Mouse (Mus musculus): ENCODE data around the gene Gm20458.

The Gm20458 gene

GRCm38 (mm10) chr2:164499317-164499716 lies 38.5 kb downstream of the Gm20458 start:
- in situ Hi-C loops (cut with MseI, MboI), result no loop called here

DNA sequence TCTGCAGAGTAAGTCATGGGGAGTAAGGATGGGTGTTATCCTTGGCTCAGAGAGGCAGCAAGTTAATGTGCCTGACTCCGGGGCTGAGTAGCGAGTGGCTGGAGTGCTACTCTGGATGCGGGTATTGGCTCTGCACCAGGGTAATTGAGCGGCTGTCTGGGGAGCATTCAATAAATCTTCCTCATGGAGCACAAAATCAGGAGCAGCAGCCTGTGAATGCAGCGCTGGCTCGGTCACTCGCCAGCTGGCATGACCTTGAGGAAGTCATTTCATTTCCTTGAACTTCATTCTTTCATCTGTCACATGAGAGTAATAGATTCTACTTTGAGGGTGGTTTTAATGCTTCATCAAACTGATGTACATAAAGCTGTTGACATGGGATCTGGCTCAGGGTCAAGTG lies 39.7 kb downstream of the Gm20458 start:
- in situ Hi-C loops (cut with MseI, MboI), result no loop called here

DNA sequence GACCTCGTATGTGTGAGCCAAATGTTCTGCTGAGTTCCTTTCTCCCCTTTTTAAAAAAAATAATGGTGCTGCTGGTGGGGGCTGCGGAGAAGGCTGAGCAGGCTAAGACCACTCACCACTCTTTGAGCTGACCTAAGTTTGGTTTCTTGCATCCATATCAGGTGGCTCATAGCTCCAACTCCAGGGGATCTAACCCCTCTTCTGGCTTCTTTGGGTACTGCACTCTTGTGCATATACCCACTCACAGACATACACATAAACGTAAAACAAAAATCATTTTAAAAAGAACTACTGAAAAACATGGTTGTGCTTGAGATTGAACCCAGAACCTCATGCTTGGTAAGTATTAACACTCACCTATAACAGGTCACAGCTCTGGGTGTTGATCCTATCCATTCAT lies 44.2 kb downstream of the Gm20458 start:
- in situ Hi-C loops (cut with MseI, MboI), result no loop called here

DNA sequence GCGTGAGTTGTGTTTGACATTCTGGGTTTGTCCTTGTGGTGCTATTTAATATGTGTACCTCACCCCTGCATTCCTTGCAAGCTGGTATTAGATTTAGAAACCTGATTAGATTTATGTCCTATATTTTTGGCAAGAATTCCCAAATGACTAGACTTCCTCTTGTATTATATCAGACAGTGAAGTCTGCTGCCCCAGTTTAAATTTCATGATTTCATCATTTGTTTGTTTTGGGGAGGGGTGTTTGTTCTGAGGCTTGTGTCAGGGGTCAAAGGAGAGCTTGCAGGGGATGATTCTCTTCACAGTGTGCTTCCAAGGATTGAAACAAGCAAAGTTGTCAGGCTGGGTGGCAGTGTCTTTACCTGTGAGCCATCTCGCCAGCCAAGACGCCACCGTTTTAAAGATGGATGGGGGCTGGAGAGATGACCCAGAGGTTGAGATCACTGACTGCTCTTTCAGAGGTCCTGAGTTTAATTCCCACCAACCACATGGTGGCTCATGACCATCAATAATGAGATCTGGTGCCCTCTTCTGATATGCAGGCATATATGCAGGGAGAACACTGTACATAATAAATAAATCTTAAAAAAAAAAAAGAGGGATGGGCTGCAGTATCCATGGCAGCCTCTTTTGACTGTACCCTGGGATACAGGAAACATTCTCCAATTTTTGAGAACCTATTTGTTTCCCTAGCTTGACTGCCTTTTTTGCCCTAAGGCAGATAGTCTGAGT lies 45.0 kb downstream of the Gm20458 start:
- in situ Hi-C loops (cut with MseI, MboI), result no loop called here

DNA sequence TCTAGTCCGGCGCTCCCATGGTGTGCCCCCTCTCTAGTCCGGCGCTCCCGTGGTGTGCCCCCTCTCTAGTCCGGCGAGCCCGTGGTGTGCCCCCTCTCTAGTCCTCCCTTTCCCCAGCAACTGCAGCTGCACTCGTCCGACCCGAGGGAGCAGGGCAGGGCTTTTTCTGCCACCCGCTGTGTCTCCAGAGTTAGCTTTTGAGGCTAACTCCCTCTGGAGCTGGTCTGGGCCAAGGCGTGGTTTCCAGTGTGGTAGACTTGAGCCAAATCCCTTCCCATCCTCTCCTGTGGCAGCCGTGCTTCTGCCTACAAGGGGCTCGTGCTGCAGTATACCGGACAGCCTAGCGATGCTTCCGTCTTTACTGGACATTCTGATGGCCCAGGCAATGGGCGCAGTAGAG lies 47.0 kb downstream of the Gm20458 start:
- in situ Hi-C loops (cut with MseI, MboI), result no loop called here

DNA sequence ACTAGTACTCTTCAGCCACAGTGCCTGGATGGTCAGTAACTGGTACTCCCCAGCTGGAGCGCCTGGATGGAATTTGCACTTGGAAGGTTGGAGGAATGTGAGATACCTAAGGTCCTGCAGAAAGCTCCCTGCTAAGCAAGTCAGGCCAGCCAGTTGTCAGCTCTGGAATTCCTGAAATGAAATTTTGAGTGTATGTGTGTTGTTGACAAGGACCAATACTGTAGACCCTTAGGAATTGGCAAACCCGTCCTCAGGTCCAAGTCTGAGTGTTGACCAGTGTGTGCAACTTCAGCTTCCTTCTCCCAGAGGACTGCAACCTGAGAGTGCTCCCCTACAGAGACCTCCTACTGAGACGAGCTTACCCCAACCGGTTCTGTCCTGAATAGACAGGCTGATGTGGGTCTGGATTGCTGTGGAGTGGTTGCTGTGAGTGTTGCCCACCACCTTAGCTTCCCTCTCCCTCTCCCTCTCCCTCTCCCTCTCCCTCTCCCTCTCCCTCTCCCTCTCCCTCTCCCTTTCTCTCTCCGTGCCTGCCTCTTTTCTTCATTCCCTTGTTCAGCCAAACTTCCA lies 49.9 kb downstream of the Gm20458 start:
- in situ Hi-C loops (cut with MseI, MboI), result loop anchor here in 1 of 2 experiments (10.0 kb wide), 1 partner anchor 96 kb away; no protein-coding TSS in a partner anchor

- in situ Hi-C loops (cut with MseI, MboI), result loop anchor here in 1 of 2 experiments (10.0 kb wide), 1 partner anchor 98 kb away; no protein-coding TSS in a partner anchor
Observed at GRCm38 (mm10) chr2:164512121-164512909, 51.5 kb downstream of the Gm20458 start.

DNA sequence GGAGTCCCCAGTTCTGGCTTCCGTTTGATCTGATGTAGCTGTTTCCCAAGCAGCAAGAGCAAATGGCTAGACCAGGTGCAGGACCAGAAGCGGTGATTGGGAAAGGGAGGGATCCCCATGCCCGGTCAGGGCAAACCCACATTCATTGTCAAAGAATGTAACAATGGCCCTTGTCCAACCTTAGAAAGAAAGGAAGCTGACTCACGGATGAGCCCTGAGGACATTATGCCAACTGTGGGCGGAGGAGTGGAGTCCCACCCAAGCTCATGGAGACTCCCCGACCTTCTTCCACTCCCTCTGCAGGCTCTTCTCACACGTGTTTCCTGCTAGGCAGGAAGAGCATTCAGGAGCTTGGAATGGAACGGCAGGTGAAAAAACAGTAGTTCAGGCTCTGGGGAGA lies 52.6 kb downstream of the Gm20458 start:
- in situ Hi-C loops (cut with MseI, MboI), result loop anchor here in 1 of 2 experiments (10.0 kb wide), 1 partner anchor 99 kb away; no protein-coding TSS in a partner anchor

DNA sequence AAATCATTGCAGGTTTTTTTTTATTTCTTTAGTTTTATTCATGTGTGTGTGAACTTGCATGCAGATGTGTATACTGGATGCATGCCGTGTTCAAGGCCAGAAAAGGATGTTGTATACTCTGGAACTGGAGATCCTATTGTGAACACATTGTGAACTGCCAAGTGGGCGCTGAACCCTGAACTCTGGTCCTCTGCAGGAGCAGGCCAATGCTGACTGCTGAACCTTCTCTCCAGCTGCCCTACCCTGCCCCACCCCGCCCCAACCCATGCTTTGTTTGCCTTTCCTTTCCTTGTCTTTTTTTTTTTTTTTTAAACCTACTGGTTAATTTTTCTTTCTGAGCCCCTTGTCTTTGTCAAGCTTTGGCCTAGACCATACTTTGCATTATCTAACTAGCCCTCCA lies 54.1 kb downstream of the Gm20458 start:
- in situ Hi-C loops (cut with MseI, MboI), result loop anchor here in 1 of 2 experiments (10.0 kb wide), 1 partner anchor 100 kb away; no protein-coding TSS in a partner anchor

DNA sequence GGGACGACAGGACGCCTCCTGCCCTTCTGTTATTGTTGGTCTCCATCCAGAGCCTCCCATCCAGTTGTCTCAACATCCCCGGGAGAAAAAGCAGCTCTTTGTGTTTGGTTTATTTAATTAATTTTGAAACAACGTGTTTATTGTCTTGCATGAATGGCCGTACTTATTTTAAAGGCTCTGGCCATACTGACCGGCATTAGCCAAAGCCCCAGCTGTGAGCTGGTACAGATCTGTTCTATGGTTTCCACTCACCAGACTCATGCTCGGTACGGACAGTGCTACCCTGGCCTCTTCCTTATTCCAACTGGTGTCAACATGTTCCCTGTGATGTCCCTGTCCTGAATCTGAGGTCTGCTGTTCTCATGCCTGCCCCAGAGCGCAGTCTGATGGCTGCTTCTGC lies 55.1 kb downstream of the Gm20458 start:
- in situ Hi-C loops (cut with MseI, MboI), result loop anchor here in 1 of 2 experiments (10.0 kb wide), 1 partner anchor 101 kb away; no protein-coding TSS in a partner anchor

- in situ Hi-C loops (cut with MseI, MboI), result loop anchor here in 1 of 2 experiments (10.0 kb wide), 1 partner anchor 102 kb away; no protein-coding TSS in a partner anchor
Observed at GRCm38 (mm10) chr2:164516592-164516991, 55.8 kb downstream of the Gm20458 start.

- in situ Hi-C loops (cut with MseI, MboI), result loop anchor here in 1 of 2 experiments (10.0 kb wide), 1 partner anchor 103 kb away; no protein-coding TSS in a partner anchor
Observed at GRCm38 (mm10) chr2:164517485-164518221, 56.9 kb downstream of the Gm20458 start.

- in situ Hi-C loops (cut with MseI, MboI), result loop anchor here in 1 of 2 experiments (10.0 kb wide), 1 partner anchor 104 kb away; no protein-coding TSS in a partner anchor
Observed at GRCm38 (mm10) chr2:164518266-164519170, 57.8 kb downstream of the Gm20458 start.

DNA sequence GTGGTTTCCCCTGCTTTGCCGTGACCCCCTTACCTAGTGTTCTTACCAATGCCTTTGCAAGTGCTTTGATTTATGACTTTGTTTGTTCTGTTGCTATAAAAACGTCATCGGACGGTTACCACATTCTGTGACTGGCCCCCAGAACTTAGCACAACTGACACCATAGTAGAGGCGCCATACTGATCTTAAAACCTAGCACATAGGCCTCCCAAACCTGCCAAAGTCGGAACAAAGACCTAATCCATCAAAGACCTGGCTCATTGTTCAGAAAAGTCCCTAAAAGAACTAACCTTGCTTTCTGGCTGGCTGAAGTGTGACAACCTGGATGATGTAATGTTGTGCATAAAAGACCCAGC lies 58.4 kb downstream of the Gm20458 start:
- in situ Hi-C loops (cut with MseI, MboI), result loop anchor here in 1 of 2 experiments (10.0 kb wide), 1 partner anchor 104 kb away; no protein-coding TSS in a partner anchor

DNA sequence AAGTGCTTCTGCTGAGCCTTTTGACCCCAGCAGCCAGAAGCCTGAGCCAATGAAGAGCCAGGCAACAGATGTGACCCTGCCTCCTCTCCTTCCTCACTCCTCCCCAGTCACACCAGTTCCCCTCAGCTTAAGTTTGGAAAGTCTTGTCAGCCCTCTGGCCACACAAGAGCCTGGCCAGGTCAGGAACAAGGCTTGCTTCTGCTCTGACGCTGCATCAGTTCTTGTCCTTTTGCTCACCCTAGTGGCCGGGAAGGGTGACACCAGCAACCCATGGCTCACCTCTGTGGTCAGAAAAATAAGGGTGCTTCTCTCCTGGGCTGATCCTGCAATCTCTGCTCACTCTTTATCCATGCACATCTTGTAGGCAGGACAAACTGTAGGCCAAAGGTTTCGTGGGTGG lies 60.0 kb downstream of the Gm20458 start:
- in situ Hi-C loops (cut with MseI, MboI), result no loop called here

GRCm38 (mm10) chr2:164521841-164522240 lies 61.1 kb downstream of the Gm20458 start:
- in situ Hi-C loops (cut with MseI, MboI), result no loop called here

DNA sequence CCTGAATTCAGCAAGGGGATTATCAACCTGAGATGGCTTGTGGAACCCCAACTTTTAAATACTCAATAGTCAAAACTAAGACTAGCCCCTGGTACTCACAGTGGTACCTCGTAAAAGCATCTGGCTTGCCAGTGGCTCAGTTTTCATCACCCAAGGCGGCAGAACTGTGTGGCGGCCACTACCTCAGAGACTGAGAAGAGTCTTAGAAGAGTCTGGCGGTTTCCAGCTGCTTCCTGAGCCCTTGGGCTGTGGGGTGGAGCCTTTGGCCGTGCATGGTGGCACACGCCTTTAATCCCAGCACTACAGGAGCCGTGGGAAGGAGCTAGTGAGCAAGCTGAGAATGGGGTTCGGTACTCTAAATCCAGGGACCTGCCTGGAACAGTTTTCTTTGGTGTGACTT lies 61.5 kb downstream of the Gm20458 start:
- in situ Hi-C loops (cut with MseI, MboI), result no loop called here

DNA sequence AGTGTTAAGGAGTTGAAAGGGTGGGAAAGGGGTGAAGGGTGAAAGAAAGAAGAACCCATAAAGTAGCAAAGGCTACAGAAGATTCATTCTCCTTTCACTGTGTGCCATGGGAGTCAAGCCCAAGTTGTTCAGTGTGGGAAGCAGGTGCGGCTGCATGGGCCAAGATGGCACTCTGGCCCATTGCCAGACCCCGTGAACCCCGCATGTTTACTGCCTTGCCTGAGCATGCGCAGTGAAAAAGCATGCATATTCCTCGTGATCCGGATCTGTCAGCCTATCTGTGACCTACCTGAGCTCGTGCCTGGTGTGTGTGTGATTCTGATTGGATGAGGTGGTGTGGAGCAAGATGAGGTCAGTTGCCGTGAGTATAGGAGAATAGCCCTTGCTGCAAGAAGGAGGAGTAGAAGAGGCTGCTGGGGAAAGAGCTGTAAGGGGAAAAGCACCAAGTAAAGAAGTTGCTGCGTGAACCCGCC lies 62.6 kb downstream of the Gm20458 start:
- in situ Hi-C loops (cut with MseI, MboI), result no loop called here

DNA sequence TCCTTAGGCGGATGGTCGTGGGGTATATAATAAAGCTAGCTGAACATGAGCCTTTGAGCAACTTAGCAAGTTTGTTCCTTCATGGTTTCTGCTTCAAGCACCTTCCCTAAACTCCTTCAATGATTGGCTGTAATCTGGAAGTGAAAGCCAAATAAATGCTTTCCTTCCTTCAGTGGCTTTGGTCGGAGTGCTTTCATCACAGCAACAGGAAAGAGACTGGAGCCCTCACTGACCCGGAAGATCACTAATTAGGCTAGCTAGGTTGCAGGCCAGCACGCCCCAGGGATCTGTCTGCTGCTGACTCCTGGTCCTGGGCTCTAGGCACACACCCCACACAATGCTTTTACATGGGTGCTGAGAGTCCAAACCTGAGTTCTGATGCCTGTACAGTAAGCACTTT lies 67.8 kb downstream of the Gm20458 start:
- in situ Hi-C loops (cut with MseI, MboI), result no loop called here

GRCm38 (mm10) chr2:164531169-164531568 lies 70.4 kb downstream of the Gm20458 start:
- in situ Hi-C loops (cut with MseI, MboI), result no loop called here
